Mouse (Mus musculus): Measurements from ENCODE around the gene Olfr412.

Olfr412 gene

DNA sequence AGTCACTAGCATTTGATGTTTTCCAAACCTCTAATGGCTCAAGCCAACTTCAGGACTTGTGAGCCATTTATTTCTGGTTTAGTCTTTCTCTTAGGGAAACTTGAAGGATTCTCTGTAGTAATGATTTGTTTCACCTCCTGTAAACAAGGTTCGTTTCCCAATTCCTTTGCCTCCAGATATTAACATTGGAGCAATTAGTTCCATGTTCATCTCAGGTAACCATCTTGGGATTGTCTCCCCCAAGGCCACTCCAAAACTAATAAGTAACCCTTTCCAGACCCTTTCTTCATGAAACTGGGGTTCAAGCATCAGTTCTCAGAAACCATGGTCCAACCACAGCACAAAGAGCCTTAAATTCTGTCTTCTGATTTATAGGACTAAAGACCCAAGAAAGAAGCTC is at the start of gene Olfr412:
Gene Olfr412 (plus strand): TSS at position 301 of the 400 bp plus-strand sequence.
- no peak for DNase-seq (ENCODE audit: low spot score)

DNA sequence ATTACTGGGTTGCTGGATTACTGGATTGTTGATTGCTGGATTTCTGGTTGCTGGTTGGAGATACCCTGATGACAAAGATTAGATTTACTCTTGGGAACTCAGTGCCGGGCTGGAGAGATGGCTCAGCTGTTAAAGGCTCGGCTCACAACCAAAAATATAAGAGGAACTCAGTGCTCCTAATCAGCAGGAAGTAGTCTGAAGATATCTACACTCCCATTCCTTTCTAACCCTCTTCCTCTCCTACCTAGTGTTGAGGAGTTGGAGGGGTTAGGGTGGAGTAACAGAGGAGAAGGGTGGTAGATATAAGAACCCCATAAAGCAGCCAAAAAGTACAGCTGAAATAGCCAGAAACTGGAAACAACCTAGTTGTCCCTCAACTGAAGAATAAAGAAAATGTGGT is 35.8 kb upstream of the Olfr412 start:
- no peak for DNase-seq (ENCODE audit: low spot score)

DNA sequence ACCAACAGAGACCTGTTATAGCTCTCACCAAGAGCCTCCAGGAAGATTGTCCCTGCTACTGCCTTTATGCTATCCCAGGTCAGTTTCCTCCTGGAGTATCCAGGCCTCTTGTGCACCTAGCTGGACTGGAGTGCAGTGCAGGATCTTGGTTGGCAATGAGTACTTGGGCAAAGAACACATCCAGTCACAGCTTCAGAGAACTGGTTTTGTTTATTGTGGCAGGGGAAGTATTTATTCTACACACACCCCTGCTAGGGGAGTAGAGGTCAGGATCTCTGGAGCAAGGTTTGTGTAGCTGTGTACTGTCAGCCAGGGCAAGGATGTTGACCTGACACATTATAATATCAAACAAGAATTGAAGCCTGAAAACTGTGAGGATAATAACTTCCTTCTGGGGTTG is 33.1 kb upstream of the Olfr412 start:
- no peak for DNase-seq (ENCODE audit: low spot score)

DNA sequence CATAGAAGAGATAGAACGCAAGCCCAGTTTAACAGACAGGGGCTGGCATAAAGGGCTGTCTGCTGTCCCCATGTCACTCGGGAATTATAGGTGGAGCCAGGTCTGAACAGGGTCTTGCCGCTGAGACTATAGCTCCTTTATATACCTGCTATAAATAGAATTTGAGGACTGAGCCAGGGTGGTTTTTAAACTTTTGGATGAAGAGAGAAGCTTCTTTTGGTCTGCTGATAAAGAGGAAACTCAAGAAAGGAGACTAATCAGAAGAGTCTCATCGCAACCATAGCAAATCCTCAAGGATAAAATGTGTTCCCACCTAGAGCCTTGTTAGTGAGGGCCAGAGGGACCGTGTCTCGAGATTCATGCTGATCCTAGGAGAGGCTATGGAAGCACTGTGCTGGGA is 23.9 kb upstream of the Olfr412 start, which contains the start of gene Olfr410:
Gene Olfr410 (minus strand): TSS at position 101 of the 400 bp plus-strand sequence.
- no peak for DNase-seq (ENCODE audit: low spot score)

DNA sequence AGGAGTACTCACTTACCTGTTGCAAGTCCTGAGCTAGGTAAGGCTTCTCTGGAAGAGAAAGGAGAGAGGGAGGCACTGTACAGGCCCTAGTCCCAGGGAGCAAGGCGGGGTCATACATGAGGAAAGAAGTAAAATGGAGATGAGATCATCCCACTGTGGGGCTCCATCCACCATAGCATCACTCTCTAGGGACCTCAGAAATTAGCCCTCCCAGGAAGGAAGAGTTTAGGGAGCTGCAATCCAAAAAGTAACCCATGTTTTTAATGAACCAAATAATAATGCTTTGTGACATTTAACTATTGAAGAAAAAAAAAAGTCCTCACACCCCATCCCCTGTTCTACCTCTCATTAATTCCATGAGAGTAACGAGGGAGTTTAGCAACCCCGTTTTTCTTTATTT is 9.3 kb upstream of the Olfr412 start, which contains the start of gene Olfr411:
Gene Olfr411 (minus strand): TSS at position 101 of the 400 bp plus-strand sequence.
- DNase-seq (ENCODE audit: low spot score): no peak

DNA sequence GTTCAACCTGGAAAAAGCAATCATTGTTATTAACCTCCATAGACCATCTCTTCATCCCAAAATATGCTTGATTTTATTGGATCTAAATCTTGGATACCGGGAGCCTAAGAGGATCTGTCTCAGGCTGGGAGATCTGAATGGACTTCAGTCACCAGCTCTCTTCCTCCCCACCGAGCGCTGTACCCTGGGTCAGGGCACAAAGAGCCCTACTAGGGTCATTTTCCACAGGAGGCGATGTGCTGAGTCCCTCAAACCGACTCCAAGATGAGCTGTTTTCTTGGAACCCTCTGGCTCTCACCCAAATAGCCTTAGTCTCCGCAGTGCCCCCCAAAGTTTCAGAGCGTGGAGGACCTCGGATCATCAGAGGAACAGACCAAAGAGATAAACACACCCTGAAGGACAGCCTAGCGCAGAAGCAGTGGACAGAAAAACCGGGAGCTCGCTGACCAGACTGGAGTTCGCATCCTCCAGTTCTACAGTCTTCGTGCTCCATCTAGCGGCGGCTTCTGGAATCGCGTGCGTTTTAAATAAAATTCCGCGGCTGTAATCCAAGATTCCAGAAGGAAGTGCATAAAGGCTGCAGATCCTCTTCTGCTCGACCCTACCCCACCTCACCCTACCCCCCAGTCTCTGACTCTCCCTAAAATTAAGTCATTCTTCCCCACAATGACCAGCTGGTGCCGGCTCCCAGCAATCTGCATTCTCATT is 9.7 kb downstream of the Olfr412 start:
- DNase-seq (ENCODE audit: low spot score): peak; percentile 75

DNA sequence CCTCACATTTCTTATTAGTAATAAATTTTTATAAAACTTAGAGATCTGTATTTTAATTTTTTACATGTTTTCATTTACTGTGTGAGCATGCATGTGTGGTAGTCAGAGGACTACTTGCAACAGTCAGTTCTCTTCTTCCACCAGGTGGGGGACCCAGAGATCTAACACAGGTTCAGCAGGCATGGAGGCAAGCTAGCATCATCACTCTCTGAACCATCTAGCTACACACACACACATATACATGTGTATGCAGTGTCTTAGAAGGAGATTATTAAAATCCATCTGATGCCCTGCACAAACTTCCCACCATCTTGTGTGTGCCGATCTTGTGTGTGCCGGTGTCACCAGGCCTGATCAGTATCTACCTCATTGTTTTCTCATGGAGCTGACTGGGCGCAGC is 15.0 kb downstream of the Olfr412 start:
- DNase-seq (ENCODE audit: low spot score): peak; percentile 24

DNA sequence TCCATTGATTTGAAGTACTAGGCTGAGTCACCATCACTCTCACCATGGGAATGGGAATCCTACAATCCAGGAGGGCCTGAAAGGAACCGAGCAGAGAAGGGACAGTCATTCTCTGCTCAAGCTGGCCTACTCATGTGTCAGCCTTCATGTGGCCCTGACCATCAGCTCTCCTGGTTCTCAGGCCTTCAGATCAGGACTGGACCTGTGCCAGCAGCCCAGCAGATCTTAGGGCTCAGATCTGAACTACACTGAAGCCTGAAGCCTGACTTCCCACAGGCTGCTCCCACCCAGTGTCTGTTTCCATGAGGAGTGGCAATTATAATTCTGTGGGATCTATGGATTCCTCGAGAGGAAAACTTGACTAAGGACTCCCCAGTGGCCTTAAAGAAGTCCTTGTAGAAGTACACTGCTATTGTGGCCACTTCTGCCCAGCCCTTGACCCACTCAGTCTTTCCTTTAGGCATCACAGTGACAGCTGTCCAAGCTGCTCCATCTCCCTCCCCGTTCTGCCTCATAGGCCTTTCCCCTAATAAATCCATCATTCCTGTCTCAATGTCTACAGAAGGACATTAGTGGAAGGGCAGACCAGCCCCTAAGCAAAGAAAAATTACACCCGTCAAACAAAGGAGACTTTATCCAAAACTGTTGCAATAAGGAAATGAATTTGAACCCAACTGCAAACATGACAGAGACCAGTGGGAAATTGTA is 17.5 kb downstream of the Olfr412 start:
- no peak for DNase-seq (ENCODE audit: low spot score)

DNA sequence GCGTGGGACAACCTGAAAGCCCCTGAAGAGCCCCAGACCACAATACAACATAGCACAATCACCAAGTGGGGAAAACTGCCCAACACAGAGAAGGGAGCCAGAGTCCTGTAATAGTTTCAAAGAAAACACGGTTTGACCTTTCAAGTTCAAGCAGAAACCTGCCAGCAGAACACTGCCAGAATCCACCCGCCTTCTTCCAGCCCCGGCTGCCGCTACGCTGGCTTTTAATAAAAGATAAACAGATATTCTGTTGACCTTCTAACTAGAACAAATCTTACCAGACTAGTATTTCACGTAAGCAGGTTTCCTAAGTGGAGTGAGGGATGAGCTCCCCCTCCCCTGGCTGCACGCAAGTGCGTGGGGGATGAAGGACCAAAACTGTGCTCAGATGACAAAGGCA is 23.8 kb downstream of the Olfr412 start:
- no peak for DNase-seq (ENCODE audit: low spot score)

DNA sequence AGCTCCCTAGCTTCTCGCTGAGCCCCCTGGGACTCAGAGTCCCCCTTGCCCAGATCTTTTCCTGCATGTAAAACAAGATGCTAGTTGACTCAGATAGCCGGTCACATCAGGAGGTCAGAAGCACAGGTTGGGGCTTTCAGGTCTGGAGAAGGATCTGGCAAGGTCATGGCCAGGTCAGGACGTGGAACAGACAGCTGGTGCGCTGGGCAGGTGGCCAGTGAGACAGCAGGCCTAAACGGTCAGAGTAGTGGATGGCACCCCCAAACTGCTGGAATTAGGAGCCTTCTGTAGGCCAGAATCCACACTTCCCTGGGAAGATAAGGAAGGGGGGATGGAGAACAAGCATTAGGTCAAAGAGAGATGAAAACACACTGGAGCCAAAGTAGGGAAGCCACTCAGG is 25.3 kb downstream of the Olfr412 start:
- no peak for DNase-seq (ENCODE audit: low spot score)

DNA sequence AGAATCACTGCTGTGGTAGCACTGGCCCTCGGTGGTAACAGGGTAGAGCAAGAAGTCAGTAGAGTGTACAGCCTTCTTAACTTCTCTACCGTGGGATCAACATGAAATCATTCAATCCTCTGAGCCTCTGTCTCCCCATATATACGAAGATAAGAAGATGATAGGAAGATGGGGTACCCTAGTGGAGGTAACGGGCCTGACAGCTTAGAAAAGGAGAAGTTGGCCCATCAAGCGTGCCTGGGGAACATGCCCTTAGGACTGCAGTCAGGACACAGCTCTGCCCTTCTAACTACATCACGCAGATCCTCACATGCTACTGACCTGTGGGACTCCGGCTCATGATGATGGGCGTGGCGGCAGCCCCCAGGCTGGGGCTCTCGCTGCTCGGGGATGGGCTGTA is 30.0 kb downstream of the Olfr412 start:
- no peak for DNase-seq (ENCODE audit: low spot score)

DNA sequence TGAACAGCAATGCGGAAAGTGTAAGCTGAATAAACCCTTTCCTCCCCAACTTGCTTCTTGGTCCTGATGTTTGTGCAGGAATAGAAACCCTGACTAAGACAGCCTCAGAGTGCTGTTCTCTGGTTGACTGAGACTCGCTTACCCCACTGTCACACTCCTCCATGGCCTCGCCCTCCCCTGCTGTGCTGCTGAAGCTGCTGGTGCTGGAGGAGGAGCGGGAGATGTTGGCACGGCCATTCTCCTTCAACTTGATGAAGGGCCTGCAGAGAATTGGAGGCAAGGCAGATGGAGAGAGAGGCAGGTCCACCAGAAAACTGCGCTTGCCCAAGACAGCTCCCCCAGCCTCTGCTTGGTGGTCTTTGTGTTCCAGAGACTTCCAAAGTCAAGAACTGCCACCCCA is 31.0 kb downstream of the Olfr412 start:
- DNase-seq (ENCODE audit: low spot score): no peak

DNA sequence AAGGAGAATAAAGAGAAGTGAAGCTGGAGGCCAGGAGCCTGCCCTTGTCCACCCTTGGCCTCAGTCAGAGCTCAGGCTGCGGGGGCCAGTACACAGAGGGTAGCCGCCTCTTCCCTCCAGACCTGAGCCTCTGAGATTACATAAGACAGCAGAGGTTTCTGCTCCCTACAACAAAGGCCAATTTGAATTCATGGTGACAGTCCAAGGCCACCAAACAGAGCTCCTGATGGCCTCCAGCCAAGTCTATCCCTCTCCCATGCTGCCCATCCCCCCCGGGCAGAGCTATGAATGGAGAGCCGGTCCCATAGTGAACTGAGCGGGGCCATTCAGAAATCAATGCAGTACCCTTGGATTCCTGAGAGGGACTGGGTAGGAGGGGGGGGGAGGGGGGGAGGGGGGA is 31.6 kb downstream of the Olfr412 start:
- DNase-seq (ENCODE audit: low spot score): no peak

DNA sequence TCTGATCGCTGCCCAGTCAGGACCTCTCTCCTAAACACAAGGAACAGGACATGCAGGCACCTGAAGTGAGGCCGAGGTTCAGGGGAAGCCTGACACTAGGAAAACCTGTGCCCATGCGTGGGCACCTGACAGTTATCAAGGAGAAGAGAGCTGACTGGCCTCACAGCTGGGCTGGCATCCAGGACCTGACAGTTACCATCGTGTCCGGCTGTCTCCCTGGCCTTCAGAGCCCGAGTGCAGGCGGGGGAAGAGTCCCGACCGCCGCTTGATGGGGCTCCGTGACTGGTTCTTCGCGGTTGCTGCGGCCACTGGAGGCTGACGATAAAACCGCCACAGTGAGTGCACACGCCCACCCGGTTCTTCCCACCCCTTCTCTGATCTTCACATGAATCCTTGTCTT is 33.7 kb downstream of the Olfr412 start:
- DNase-seq (ENCODE audit: low spot score): no peak

DNA sequence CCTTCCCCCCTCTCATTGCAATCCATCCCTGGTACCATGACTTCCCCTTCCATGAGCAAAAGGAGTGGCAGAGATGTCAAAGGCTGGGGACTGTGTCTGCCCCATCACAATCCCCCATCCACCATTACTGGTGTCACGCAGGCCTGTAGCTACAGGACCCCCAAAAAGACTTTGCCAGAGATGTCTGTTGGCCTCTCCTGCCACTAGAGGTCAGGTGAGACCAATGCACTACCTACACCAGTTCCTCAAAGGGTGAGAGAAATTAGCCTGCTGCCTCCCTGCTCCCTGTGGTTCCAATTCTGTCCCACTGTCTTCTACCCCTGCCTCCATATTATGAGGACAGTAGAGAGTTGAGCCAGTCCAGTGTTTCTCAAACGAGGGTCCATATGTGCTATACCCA is 40.3 kb downstream of the Olfr412 start:
- no peak for DNase-seq (ENCODE audit: low spot score)

DNA sequence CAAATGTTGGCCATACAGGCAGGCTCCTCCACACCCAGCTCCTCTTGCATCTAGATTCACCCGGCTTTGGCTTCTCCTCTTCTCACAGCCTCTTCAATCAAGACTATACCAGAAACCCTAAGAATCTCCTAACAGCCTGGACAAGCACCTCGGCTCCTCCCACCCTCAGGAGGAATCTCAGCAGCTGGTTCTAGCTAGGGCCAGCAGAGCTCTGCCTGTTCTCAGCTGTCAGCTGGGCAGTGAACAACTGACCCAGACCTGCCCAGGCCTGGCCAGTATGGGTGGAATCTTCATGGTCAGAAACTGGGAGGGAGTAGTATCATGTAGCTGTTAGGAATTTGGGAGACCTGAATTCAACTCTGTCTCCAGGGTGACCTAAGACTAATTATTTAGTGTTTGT is 42.3 kb downstream of the Olfr412 start:
- DNase-seq (ENCODE audit: low spot score): no peak

DNA sequence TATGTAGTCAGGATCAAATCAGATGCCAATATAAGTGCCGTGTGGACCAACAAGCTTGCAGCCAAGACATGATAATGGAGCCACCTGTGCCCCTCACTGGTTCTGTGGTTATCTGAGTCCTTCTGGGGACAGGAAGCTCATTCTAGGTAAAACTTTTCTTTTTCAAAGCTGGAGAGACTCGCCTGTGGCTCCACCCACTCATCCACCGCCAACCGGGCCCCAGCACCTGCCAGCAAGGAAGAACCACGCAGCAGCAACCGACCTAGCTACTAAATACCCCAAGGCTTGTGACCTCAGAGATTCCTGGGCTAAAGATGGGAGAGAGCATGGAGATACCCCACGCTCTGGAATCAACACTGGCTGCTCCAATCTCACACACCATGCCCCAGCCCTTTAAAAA is 43.3 kb downstream of the Olfr412 start:
- no peak for DNase-seq (ENCODE audit: low spot score)

DNA sequence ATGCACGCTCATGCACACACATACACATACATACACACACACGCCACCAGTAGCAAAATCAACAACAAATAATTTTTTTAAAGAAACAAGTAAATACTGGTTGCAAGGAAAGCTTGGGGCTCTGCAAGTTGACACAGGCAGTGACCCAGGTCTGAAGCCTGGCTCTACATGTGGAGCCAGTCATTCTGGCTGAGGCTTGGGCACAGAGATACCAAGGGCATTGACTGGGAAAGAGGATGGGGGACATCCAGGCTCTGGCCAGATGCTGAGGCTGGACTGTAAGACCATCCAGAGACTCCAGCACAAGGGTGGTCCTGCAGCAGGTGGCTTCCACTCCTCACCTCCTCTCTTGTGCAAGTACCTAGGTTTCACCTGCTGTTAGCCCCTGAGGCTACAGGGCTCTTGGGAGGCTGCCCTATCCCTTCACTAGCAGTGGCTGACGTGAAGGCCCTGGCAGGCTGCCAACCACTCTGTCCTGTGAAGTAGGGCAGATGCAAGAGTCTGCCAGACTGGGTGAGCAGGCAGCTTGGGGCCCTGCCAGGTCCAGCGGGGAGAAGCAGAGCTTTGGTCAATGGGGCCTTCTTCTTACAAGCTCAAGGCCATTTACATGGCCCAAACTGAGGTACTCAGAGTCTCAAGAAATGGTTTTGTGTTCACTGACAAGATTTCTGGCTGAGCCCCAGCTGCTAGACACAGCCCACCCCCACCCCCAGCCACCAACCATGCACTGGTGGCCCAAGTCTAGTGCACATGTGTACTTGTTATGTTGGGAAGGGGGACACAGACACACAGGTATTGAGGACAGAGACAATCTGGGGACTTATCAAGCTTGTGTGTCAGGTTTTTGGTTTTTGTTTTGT is 46.9 kb downstream of the Olfr412 start:
- peak; percentile 92 for DNase-seq (ENCODE audit: low spot score)

DNA sequence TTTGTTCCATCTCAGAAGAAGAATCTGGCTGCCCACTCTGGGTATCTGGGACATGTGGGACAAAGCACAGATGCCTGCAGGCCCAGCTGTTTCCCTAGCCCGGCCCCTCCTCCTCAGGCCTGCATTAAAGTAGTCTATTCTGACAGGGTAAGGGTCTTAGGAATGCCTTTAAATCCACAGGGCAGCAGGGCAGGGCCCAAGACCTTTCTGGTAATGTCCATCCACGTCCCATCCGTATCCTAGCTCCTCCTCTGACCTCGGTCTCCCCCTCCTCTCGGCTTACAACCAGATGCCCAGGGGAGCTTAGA is 47.5 kb downstream of the Olfr412 start:
- DNase-seq (ENCODE audit: low spot score): no peak

DNA sequence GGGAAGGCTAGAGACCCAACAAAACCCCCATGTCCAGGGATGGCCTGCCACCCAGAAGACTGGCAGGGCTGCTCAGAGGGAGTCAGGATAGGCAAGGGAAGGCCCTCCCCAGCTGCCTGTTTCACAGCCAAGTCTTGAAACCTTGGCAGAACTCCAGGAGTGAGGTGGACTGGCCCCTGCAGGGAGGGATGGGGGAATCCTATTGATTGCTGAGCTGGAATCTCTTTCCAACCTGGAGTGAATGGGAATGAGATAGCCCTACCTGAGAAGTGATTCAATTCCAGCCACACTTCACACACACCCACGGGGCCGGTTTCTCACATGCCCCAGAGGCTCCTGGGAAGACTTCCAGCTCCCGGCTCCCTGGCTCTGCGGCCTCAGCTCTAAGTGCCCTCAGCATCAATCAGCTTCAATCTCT is 47.9 kb downstream of the Olfr412 start:
- DNase-seq (ENCODE audit: low spot score): no peak

DNA sequence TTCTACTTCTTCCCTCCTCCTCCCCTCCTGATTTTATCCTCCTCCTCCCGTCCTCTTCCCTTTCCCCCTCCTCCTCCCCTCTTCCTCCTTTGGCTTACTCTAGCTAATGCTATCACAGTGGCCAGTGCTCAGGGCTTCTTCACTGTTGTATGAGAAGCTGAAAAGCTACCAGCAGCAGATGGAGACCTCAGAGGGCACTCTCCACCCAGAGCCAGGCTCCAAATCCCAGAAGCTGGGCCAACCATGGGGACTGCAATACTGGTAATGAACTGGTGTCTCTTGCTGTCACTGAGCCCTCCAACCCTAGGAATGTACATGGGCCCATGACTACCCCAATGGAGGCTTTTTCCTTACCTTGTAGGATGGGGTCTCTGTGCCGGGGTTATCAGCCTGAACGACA is 50.1 kb downstream of the Olfr412 start:
- no peak for DNase-seq (ENCODE audit: low spot score)

DNA sequence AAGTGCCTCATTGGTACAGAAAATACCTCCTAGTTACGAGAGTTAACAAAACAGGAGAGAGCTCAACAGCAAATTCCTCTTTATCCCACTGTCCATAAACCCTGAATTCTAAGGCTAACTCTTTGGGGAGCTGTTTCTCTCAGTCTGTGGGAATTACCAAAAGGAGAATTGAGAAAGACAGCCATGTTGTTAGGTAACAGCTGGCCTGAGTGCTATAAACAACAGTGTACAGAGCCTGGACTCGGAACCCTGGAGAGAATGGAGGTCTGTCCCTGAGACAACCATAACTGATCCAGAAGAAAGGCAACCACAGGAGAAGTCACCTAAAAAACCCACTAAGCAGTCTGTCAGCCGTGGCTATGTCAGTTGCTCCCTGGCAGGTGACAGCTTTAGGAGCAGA is 50.6 kb downstream of the Olfr412 start:
- no peak for DNase-seq (ENCODE audit: low spot score)

DNA sequence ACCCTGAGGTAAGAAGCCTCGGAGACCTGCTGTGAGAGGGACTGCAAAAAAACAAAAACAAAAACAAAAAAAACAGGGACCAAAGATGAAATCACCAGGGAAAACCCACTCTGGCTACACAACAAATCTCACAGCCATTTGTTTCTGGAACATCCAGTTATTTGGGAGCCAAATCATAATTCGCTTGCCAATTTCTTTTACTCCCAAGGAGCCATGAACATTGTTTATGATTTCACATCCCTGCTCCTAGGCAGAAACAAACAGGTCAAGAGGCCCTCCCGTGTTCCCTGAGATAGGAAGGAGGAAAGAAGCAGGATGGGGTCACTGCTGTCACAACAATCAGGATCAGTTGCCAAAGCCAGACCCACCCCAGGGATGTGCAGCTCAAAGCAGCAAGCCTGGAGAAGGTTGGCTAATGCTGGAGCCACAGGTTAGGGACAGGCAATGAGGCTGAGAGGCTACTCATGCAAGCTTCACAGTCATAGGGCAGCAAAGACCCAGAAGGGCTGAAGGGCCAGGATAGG is 51.6 kb downstream of the Olfr412 start:
- no peak for DNase-seq (ENCODE audit: low spot score)

Data from urinary bladder, postnatal 25 days (tissue).